Mouse (Mus musculus): Measurements from ENCODE around the gene Nnat. TPM values are rescaled to one million over a fixed set of nuclear protein-coding genes. Genes with fewer than 3 reads are reported as not detected.

Gene Nnat
- polyA plus RNA-seq, 1 experiment from 2014 or later: 7,174 TPM

DNA sequence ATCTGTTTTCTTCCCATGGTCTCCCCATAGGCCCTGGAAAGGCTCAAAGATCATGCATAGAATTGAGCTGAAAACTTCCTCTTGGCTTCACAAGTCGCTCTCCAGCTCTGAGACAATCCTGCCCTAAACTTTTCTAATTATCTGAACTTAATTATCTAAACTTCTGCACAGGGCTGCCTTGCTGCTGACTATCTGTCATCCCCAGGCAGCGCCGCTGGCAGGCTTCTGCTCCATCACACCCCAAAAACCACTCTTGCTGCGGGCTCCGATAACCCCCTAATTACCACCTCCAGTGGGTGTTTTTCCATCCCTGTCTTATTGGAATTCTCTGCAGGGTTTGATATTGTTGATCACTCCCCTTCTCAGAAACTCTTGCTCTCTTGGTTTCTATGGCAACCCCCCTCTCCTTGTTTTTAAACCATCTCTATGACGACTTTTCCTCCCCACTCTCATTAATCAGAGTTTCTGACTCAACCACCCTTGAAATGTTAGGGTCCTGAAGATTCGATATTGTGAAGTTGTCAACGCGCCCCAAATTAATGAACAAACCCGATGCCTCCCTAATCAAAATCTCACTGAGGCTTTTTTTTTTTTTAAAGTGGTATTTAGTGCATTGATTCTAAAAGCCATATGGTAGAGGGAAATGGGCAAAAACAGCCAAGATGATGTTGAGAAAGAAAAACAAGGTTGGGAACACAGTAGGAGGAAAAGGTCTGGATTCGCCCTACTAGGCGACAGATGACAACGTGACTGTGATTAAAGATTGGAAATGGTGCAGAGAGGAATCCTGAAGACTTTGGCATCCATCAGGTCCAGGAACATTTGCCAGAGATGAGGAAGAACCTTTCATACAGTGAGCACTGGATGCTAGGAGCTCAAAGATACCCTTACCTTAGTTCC lies 29.6 kb upstream of the Nnat start:
- 23% methylated on average over 13 of the region's 13 CpGs for WGBS
- no peaks in the 10 kb centered on the region for H3K36me3 ChIP-seq (ENCODE audit: control insufficient read depth, insufficient read depth)
- H3K27ac ChIP-seq (ENCODE audit: low read length): peak overlapping the region; percentile 72
- peak; percentile 51 for ATAC-seq
- no peak overlapping the region for H3K9ac ChIP-seq (replicated peaks; ENCODE audit: low read depth, low read length)
- H3K4me3 ChIP-seq (replicated peaks; ENCODE audit: low read length): no peak overlapping the region
- no peaks in the 10 kb centered on the region for H3K9me3 ChIP-seq (ENCODE audit: control insufficient read depth, low read length)
- H3K27me3 ChIP-seq (replicated peaks; ENCODE audit: control insufficient read depth, insufficient read depth, low read length): no peaks in the 10 kb centered on the region
- peaks cover 42% of the 10 kb centered on the region for H3K4me1 ChIP-seq (replicated peaks; ENCODE audit: control insufficient read depth, insufficient read depth, low read length)
- peak overlapping the region; percentile 17; the same call in 1 of the 2 replicates for H3K4me2 ChIP-seq (ENCODE audit: low read length)

DNA sequence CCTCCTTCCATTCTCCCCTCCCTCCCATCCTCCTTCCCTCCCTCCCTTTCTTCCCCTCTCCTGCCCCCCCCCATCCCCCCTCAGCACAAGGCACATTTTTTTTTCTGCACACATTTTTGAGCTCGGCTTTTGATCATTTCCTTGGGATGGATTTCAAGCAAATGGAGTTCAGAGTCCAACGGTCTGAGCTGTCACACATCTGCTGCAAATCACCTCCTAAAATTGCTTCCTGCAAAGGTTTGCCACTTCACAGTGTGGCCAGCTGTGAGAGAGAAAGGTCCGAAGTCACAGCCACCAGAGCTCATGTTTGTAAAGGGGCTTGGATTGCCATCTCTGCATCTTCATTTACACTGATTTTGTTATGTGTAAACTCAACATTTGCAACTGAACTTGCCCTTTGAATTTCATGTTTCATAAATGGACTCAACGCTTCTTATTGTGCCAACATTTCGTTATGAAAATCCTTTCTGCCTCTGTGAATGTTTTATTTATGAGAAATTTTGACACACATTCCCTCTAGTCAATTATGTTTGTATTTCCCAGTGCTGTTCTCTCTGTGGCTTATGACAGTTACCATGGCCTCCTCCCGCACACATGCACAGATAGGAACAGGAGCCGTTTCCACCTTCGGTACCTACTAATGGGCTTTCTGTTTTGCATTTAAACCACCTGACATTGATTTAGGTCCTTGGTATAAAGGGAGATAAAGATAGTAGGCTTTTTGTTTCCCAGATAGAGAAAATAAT lies 28.0 kb upstream of the Nnat start:
- no peaks in the 10 kb centered on the region for H3K36me3 ChIP-seq (ENCODE audit: control insufficient read depth, insufficient read depth)
- peaks cover 42% of the 10 kb centered on the region for H3K4me1 ChIP-seq (replicated peaks; ENCODE audit: control insufficient read depth, insufficient read depth, low read length)
- no peak overlapping the region for H3K4me2 ChIP-seq (ENCODE audit: low read length)
- 37% methylated on average over 8 of the region's 8 CpGs for WGBS
- no peak overlapping the region for H3K9ac ChIP-seq (replicated peaks; ENCODE audit: low read depth, low read length)
- ATAC-seq: 0 out of 2 replicates have a peak, but pooled peaks have one; percentile 27
- no peaks in the 10 kb centered on the region for H3K27me3 ChIP-seq (replicated peaks; ENCODE audit: control insufficient read depth, insufficient read depth, low read length)
- H3K27ac ChIP-seq (ENCODE audit: low read length): peak overlapping the region; percentile 51; the same call in 1 of the 2 replicates
- H3K4me3 ChIP-seq (replicated peaks; ENCODE audit: low read length): no peak overlapping the region
- no peaks in the 10 kb centered on the region for H3K9me3 ChIP-seq (ENCODE audit: control insufficient read depth, low read length)

DNA sequence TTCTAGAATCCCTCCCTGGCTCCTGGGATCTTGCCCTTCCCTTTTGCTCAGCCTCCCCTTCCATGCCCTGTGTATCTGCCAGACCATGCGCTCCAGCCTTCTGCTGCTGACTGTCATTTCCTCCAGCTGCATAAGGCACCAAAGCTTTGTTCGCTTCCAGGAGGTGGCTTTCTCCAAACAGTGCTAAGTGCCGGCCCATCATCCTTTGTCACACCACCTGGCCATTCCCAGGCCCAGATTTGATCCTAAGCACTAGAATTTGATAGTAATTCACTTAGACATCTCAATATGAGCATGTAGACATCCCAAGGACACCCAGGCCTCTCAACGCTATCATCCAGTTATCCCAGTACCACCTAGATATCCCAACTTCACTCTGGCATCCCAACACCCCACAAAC lies 25.7 kb upstream of the Nnat start:
- Histone ChIP-seq H3K9ac (replicated peaks; ENCODE audit: low read depth, low read length) (no peak overlapping the region), H3K27me3 (replicated peaks; ENCODE audit: control insufficient read depth, insufficient read depth, low read length) (no peaks in the 10 kb centered on the region), H3K4me2 (ENCODE audit: low read length) (no peak overlapping the region), H3K4me1 (replicated peaks; ENCODE audit: control insufficient read depth, insufficient read depth, low read length) (peaks cover 51% of the 10 kb centered on the region), H3K27ac (ENCODE audit: low read length) (no peak overlapping the region), H3K36me3 (ENCODE audit: control insufficient read depth, insufficient read depth) (no peaks in the 10 kb centered on the region), H3K9me3 (ENCODE audit: control insufficient read depth, low read length) (no peaks in the 10 kb centered on the region), H3K4me3 (replicated peaks; ENCODE audit: low read length) (no peak overlapping the region)
- no peak for ATAC-seq
- WGBS: 76% methylated on average over 4 of the region's 4 CpGs

DNA sequence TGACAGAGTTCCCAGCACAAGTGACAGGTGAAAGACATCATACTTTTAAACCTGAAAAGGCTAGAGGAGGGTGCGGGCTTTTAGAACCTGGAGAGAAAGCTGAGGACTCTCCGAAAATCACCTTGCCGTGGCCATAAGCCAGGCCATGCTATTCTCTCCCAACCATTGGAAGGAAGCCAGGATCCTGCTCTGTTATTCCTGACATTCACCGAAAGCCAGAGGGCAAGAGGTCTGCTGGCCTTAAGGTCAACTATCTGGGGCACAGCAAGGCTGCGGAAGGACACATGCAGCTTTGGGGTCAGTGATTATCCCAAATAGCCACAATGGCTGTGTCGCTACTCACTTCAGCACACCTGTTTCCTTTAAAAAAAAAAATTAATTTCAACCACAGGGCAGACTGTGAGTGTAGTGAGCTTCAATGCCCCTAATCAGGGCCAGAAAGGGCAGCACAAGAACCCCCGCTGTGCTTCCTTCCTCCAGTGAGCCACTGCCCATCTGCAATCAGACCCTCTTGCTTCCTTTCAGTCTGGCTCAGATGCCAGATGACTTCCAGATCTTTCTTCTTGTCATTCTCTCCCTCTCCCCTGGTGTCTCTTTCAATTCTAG lies 23.3 kb upstream of the Nnat start:
- no peaks in the 10 kb centered on the region for H3K27me3 ChIP-seq (replicated peaks; ENCODE audit: control insufficient read depth, insufficient read depth, low read length)
- ATAC-seq: no peak
- 58% methylated on average over 7 of the region's 7 CpGs for WGBS

DNA sequence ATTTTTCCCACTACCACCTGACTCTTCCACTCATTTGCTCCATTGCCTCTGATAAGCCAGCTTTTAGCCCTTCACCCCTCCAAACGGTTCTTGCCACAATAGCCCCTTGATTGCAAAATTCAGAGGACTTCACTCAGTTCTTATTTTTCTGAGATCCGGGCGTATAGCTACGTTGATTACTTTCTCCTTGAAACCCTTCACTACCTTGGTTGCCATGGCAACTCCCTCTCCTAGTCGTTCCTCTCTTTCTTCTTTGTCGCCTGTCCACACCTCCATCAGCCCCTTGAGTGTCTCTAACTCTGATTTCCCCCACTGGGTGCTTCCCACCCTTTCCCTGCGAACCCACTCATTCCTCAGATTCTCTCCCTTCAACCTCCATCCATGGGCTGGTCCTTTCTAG lies 22.8 kb upstream of the Nnat start:
- ATAC-seq: peak; percentile 42; the same call in 1 of the 2 replicates
- H3K27ac ChIP-seq (ENCODE audit: low read length): peak overlapping the region; percentile 69
- peak overlapping the region; percentile 22; the same call in 1 of the 2 replicates for H3K9ac ChIP-seq (replicated peaks; ENCODE audit: low read depth, low read length)
- peaks cover 53% of the 10 kb centered on the region for H3K4me1 ChIP-seq (replicated peaks; ENCODE audit: control insufficient read depth, insufficient read depth, low read length)
- H3K9me3 ChIP-seq (ENCODE audit: control insufficient read depth, low read length): no peaks in the 10 kb centered on the region
- 16% methylated on average over 7 of the region's 7 CpGs for WGBS
- H3K27me3 ChIP-seq (replicated peaks; ENCODE audit: control insufficient read depth, insufficient read depth, low read length): no peaks in the 10 kb centered on the region
- no peaks in the 10 kb centered on the region for H3K36me3 ChIP-seq (ENCODE audit: control insufficient read depth, insufficient read depth)
- 0 out of 2 replicates have a peak overlapping the region, but pooled peaks have one; percentile 1 for H3K4me2 ChIP-seq (ENCODE audit: low read length)
- no peak overlapping the region for H3K4me3 ChIP-seq (replicated peaks; ENCODE audit: low read length)

More for the DNA sequence above, 23.3 kb upstream of the Nnat start:
- Histone ChIP-seq H3K9ac (replicated peaks; ENCODE audit: low read depth, low read length) (peak overlapping the region; percentile 22; the same call in 1 of the 2 replicates), H3K4me1 (replicated peaks; ENCODE audit: control insufficient read depth, insufficient read depth, low read length) (peaks cover 51% of the 10 kb centered on the region), H3K9me3 (ENCODE audit: control insufficient read depth, low read length) (no peaks in the 10 kb centered on the region), H3K4me3 (replicated peaks; ENCODE audit: low read length) (no peak overlapping the region), H3K27ac (ENCODE audit: low read length) (peak overlapping the region; percentile 69), H3K4me2 (ENCODE audit: low read length) (0 out of 2 replicates have a peak overlapping the region, but pooled peaks have one; percentile 1), H3K36me3 (ENCODE audit: control insufficient read depth, insufficient read depth) (no peaks in the 10 kb centered on the region)

DNA sequence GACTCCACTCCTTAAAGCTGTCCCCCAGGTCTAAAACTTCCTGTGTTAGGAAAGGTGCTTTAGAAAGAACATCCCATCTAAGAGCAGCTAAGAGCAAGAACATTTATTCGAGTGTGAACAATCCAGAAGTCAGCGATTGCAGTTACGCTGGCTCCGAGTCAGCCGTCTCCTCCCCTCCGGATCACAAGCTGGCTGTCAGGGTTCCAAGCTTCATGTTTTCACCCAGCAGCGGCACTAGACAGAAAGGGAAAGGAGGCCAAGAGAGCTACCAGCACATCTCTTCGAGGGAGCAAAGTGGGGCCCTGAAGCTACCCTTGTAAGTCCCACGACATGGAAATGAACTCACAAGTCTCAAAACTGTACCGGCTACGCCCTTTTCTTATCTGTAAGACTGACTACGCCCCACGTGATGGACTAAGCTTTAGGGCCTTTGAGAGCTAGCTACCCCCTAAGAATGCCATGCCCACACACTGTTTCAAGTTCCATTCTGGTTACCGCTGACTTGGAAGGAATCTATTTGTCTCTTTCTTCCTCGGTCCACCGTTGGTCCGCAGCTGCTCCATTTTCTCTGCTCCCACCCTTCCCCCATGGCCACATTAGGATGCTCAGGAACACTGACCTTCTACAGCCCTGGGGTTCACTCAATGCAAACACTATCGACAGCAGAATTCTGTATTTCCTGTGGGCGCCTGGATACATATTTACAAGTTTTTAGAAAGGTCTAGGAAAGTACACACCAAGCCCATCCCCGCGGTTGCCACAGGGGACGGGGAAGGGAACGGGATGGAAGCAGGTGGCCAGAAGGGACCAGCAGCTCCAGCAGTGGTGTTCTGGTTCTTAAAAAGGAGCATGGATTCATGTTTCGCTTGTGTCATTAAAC lies 19.6 kb upstream of the Nnat start:
- 14% methylated on average over 23 of the region's 24 CpGs for WGBS
- ATAC-seq: peak; percentile 5; the same call in 1 of the 2 replicates
- no peak overlapping the region for H3K4me3 ChIP-seq (replicated peaks; ENCODE audit: low read length)
- H3K27me3 ChIP-seq (replicated peaks; ENCODE audit: control insufficient read depth, insufficient read depth, low read length): no peaks in the 10 kb centered on the region
- peaks cover 67% of the 10 kb centered on the region for H3K4me1 ChIP-seq (replicated peaks; ENCODE audit: control insufficient read depth, insufficient read depth, low read length)
- H3K36me3 ChIP-seq (ENCODE audit: control insufficient read depth, insufficient read depth): no peaks in the 10 kb centered on the region
- H3K9ac ChIP-seq (replicated peaks; ENCODE audit: low read depth, low read length): peak overlapping the region; percentile 30; the same call in 1 of the 2 replicates
- peak overlapping the region; percentile 48 for H3K27ac ChIP-seq (ENCODE audit: low read length)
- peak overlapping the region; percentile 11 for H3K4me2 ChIP-seq (ENCODE audit: low read length)
- no peaks in the 10 kb centered on the region for H3K9me3 ChIP-seq (ENCODE audit: control insufficient read depth, low read length)

DNA sequence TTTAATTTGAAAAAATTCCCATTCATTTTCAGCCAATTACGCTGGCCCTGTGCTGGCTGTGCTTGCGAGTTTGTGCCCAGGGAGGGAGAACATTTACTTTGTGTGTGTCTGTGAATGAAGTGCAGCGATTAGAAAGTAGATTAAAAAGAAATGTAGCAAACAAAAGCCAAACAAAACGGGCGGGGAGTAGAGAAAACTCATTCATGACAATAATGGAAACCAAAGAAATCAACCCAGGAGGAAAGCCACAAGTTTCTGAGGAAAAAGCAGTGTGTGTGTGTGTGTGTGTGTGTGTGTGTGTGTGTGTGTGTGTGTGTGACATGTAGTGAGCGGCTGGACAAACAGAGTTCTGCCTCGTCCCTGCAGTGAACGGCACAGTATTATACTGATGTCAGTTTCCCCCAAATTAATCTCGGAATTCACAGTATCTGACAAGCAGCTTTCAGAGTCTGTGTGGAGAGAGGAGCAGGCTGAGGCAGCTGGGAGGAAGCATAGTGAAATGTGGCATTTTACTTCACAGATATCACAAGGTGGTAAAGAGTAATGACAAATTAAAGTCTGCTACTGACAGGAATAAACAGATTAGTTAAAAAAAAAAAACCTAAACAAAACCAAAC lies 18.8 kb upstream of the Nnat start:
- H3K9ac ChIP-seq (replicated peaks; ENCODE audit: low read depth, low read length): no peak overlapping the region; the same call in 1 of the 2 replicates
- peak overlapping the region; percentile 71 for H3K27ac ChIP-seq (ENCODE audit: low read length)
- ATAC-seq: peak; percentile 29; the same call in 1 of the 2 replicates
- peaks cover 74% of the 10 kb centered on the region for H3K4me1 ChIP-seq (replicated peaks; ENCODE audit: control insufficient read depth, insufficient read depth, low read length)
- WGBS: 9% methylated on average over 9 of the region's 9 CpGs
- no peaks in the 10 kb centered on the region for H3K27me3 ChIP-seq (replicated peaks; ENCODE audit: control insufficient read depth, insufficient read depth, low read length)
- H3K36me3 ChIP-seq (ENCODE audit: control insufficient read depth, insufficient read depth): no peaks in the 10 kb centered on the region
- H3K4me2 ChIP-seq (ENCODE audit: low read length): peak overlapping the region; percentile 16
- H3K4me3 ChIP-seq (replicated peaks; ENCODE audit: low read length): no peak overlapping the region
- H3K9me3 ChIP-seq (ENCODE audit: control insufficient read depth, low read length): no peaks in the 10 kb centered on the region

DNA sequence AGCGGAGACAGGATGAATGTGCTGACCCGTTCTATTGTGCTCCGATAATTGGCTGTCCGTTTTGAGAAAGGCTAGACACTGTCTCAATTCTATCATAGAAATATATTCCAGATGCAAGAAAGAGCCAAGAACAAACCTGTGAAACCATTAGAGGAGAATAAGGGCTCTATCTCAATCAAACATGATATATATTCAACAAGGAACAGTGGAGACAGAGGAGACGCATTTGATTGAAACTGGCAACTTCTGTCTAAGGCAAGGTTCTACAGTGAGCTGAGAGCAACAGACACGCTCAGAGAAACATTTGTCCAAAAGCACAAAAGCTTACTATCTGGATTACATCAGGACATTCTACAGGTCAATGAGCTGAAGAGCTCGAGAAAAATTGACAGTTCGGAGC lies 18.2 kb upstream of the Nnat start:
- H3K9me3 ChIP-seq (ENCODE audit: control insufficient read depth, low read length): no peaks in the 10 kb centered on the region
- peaks cover 74% of the 10 kb centered on the region for H3K4me1 ChIP-seq (replicated peaks; ENCODE audit: control insufficient read depth, insufficient read depth, low read length)
- peak overlapping the region; percentile 71 for H3K27ac ChIP-seq (ENCODE audit: low read length)
- H3K36me3 ChIP-seq (ENCODE audit: control insufficient read depth, insufficient read depth): no peaks in the 10 kb centered on the region
- H3K4me3 ChIP-seq (replicated peaks; ENCODE audit: low read length): no peak overlapping the region
- H3K4me2 ChIP-seq (ENCODE audit: low read length): 0 out of 2 replicates have a peak overlapping the region, but pooled peaks have one; percentile 16
- H3K9ac ChIP-seq (replicated peaks; ENCODE audit: low read depth, low read length): no peak overlapping the region
- ATAC-seq: no peak
- WGBS: 16% methylated on average over 8 of the region's 8 CpGs
- H3K27me3 ChIP-seq (replicated peaks; ENCODE audit: control insufficient read depth, insufficient read depth, low read length): no peaks in the 10 kb centered on the region
